Mouse (Mus musculus) left cerebral cortex, adult 18-20 months (tissue): ENCODE measurements around the gene Rack1. TPM values are rescaled to one million over a fixed set of nuclear protein-coding genes. Genes with fewer than 3 reads are reported as not detected.
"Not testable (repeated sequence)": the region's sequence is repeated elsewhere in the genome, so short reads cannot be mapped to it uniquely, and the experiment has no call there.

Experiments
- DNase-seq, 2 experiments: peaks; one replicate each; pipeline ENCODE4 v3.0.0; 2021 to 2022; ENCODE audit warnings: low spot score in 2 of 2, mixed read lengths in 1 of 2
- total RNA-seq, 2 experiments: library from RNA; stranded (reverse); gene quantifications; 2 replicates each; pipeline ENCODE4 v1.2.3; 2021

Gene Rack1
- total RNA-seq, 2 experiments from 2014 or later: 233 to 240 TPM

GRCm38 (mm10) chr11:48838879-48839680, 38.9 kb downstream of the Rack1 start:
- DNase-seq: no peak

GRCm38 (mm10) chr11:48840805-48841204, 40.7 kb downstream of the Rack1 start:
- DNase-seq: no peak

- no peak for DNase-seq
Observed at GRCm38 (mm10) chr11:48841213-48841612, 41.1 kb downstream of the Rack1 start.

- no peak for DNase-seq
Observed at GRCm38 (mm10) chr11:48842378-48842792, 42.3 kb downstream of the Rack1 start.

- DNase-seq: no peak
Observed at GRCm38 (mm10) chr11:48843202-48843601, 43.1 kb downstream of the Rack1 start.

- DNase-seq: no peak
Observed at GRCm38 (mm10) chr11:48844309-48844708, 44.2 kb downstream of the Rack1 start.

GRCm38 (mm10) chr11:48845244-48845815, 45.2 kb downstream of the Rack1 start:
- DNase-seq: no peak

GRCm38 (mm10) chr11:48846362-48846761, 46.2 kb downstream of the Rack1 start:
- DNase-seq: not testable (repeated sequence)

GRCm38 (mm10) chr11:48846881-48847280, 46.7 kb downstream of the Rack1 start:
- DNase-seq: no peak

GRCm38 (mm10) chr11:48850240-48850639, 50.1 kb downstream of the Rack1 start:
- no peak for DNase-seq

- DNase-seq: no peak
Observed at GRCm38 (mm10) chr11:48851270-48851995, 51.3 kb downstream of the Rack1 start.

- DNase-seq: no peak
Observed at GRCm38 (mm10) chr11:48852190-48852589, 52.1 kb downstream of the Rack1 start.

- no peak for DNase-seq
Observed at GRCm38 (mm10) chr11:48852624-48853473, 52.7 kb downstream of the Rack1 start.

GRCm38 (mm10) chr11:48853474-48854180, 53.5 kb downstream of the Rack1 start:
- DNase-seq: peak; percentile 95

Other genes starting within 250 kb of the Rack1 start
- 10 to 100 TPM; 57.1 to 60.2 TPM for gene Trim41, start 17.0 kb downstream of the Rack1 start, total RNA-seq
- gene Trim7, start 25.8 kb downstream of the Rack1 start, total RNA-seq: 1 to 10 TPM; 2.3 to 3.7 TPM
- gene Gm12184, start 26.3 kb downstream of the Rack1 start, total RNA-seq: 1 to 10 TPM; 1.7 to 3.0 TPM
- 1 to 10 TPM; 7.0 to 7.7 TPM for gene Irgm1, start 71.4 kb downstream of the Rack1 start, total RNA-seq
- gene Gm5431, start 101.9 kb downstream of the Rack1 start, total RNA-seq: under 1 TPM in 1 of 2 experiments, not detected in 1; 0.49 TPM
- gene Psme2b, start 145.9 kb downstream of the Rack1 start, total RNA-seq: 1 to 10 TPM; 1.9 to 2.8 TPM
- gene Olfr56, start 178.6 kb downstream of the Rack1 start, total RNA-seq: not detected
- gene 9930111J21Rik1, start 179.1 kb downstream of the Rack1 start, total RNA-seq: 1 to 10 TPM in 1 of 2 experiments, under 1 TPM in 1; 0.91 to 1.5 TPM
- under 1 TPM; 0.16 to 0.37 TPM for gene Gm12185, start 191.9 kb downstream of the Rack1 start, total RNA-seq
- gene Tgtp1, start 193.8 kb downstream of the Rack1 start, total RNA-seq: under 1 TPM in 1 of 2 experiments, not detected in 1; 0.81 TPM